Comparison of ENCODE assay signal across 24 mouse cellular contexts in genomic region chr13:103140051-103140450, GRCm38 (mm10).
DNase-seq lines count a peak whose midpoint lies in the region; TF ChIP-seq lines count a peak whose summit lies in the region.
"Had no signal": no experiment of that assay in that cellular context is flagged by ENCODE, and none has a peak within 500 bp of the region (broad histone marks: within the 10 kb centered on the region; RNA-seq: fewer than 3 reads in every experiment).

No protein-coding gene starts in this region.

- peaks cover 16% of the 10 kb centered on the region for H3K4me1 ChIP-seq in heart, embryonic 10.5 days
- no peaks in the 10 kb centered on the region for H3K4me1 ChIP-seq in heart, adult 2 months (ENCODE audit: control insufficient read depth, insufficient read depth, low read length)
- H3K4me1 ChIP-seq in testis, adult 2 months (ENCODE audit: control insufficient read depth, insufficient read depth, low read length) = peaks cover 3% of the 10 kb centered on the region
- H3K4me1 ChIP-seq: embryonic facial prominence, embryonic 12.5 days; forebrain, embryonic 13.5 days; forebrain, embryonic 15.5 days had no signal

- DNase-seq in heart, embryonic 10.5 days (ENCODE audit: low spot score) = no peak
- DNase-seq in heart, adult 2 months = no peak
- DNase-seq in testis, postnatal 10 days (ENCODE audit: low spot score) = no peak
- peak; percentile 5 for DNase-seq in 416B (ENCODE audit: low read depth)
- peak; percentile 47 for DNase-seq in testis, postnatal 14 days (ENCODE audit: low spot score)
- DNase-seq in frontal cortex, postnatal 14 days (ENCODE audit: low spot score in 2 of 2) = no peak
- DNase-seq in kidney, adult 11 months = no peak
- DNase-seq: adrenal gland, adult 8-10 months; adrenal gland, postnatal 14 days; adrenal gland, postnatal 36 days; cerebellum, adult 11-12 months; cerebellum, adult 2 months; cerebellum, adult 9-10 months; cerebellum, postnatal 10 days; cerebellum, postnatal 25 days; forebrain, postnatal 0 days had no signal

- WGBS in heart, embryonic 10.5 days = 89% methylated on average over 13 of the region's 13 CpGs
- 91% methylated on average over 13 of the region's 13 CpGs for WGBS in heart, adult 2 months

- H3K4me3 ChIP-seq in heart, embryonic 10.5 days = no peak overlapping the region
- no peak overlapping the region for H3K4me3 ChIP-seq in heart, adult 2 months
- peak overlapping the region; percentile 74 for H3K4me3 ChIP-seq in testis, adult 2 months (ENCODE audit: control insufficient read depth, low read depth, low read length)
- H3K4me3 ChIP-seq: embryonic facial prominence, embryonic 10.5 days; embryonic facial prominence, embryonic 12.5 days; forebrain, embryonic 13.5 days; forebrain, embryonic 15.5 days had no signal

- no peak for TF ChIP-seq EP300 in heart, adult 2 months (IDR thresholded peaks at IDR 0.05; ENCODE audit: insufficient read depth, low read depth, low read length)

- 0 out of 2 replicates have a peak overlapping the region, but pooled peaks have one; percentile 11 for H3K27ac ChIP-seq in heart, embryonic 10.5 days
- H3K27ac ChIP-seq in heart, adult 2 months = no peak overlapping the region
- no peak overlapping the region for H3K27ac ChIP-seq in testis, adult 2 months (ENCODE audit: control insufficient read depth, insufficient read depth, low read depth, low read length)
- H3K27ac ChIP-seq: embryonic facial prominence, embryonic 10.5 days; embryonic facial prominence, embryonic 12.5 days; forebrain, embryonic 13.5 days; forebrain, embryonic 15.5 days had no signal

- intact Hi-C loops in heart, adult 2 months (cut with DNase I) = no loop called here

- H3K27me3 ChIP-seq in heart, embryonic 10.5 days (ENCODE audit: insufficient read depth, poor library complexity, severe bottlenecking) = no peaks in the 10 kb centered on the region
- no peaks in the 10 kb centered on the region for H3K27me3 ChIP-seq in heart, adult 2 months (ENCODE audit: control insufficient read depth, insufficient read depth, low read length)
- H3K27me3 ChIP-seq in testis, adult 2 months (ENCODE audit: control insufficient read depth, insufficient read depth, low read length) = no peaks in the 10 kb centered on the region
- H3K27me3 ChIP-seq: CH12.LX; embryonic facial prominence, embryonic 12.5 days; forebrain, embryonic 13.5 days; forebrain, embryonic 15.5 days; Patski had no signal

- no peaks in the 10 kb centered on the region for H3K79me2 ChIP-seq in heart, adult 2 months (replicated peaks; ENCODE audit: control insufficient read depth, insufficient read depth, low read length)

- no peak for TF ChIP-seq POLR2A in heart, adult 2 months (IDR thresholded peaks at IDR 0.05; ENCODE audit: insufficient read depth, low read depth, low read length)
- TF ChIP-seq POLR2A in testis, adult 2 months (IDR thresholded peaks at IDR 0.05; ENCODE audit: control insufficient read depth, low read depth, low read length) = 0 out of 2 replicates have a peak, but pooled peaks have one; percentile 27

- no peak for TF ChIP-seq CTCF in heart, adult 2 months (IDR thresholded peaks at IDR 0.05)
- no peak for TF ChIP-seq CTCF in testis, adult 2 months (IDR thresholded peaks at IDR 0.05; ENCODE audit: control insufficient read depth, insufficient read depth, insufficient replicate concordance, low read depth, low read length)

- H3K9ac ChIP-seq in heart, adult 2 months (ENCODE audit: low read depth, low read length) = no peak overlapping the region
- H3K9ac ChIP-seq: embryonic facial prominence, embryonic 12.5 days; forebrain, embryonic 13.5 days; forebrain, embryonic 15.5 days; forebrain, postnatal 0 days had no signal

- no peaks in the 10 kb centered on the region for H3K36me3 ChIP-seq in heart, embryonic 10.5 days
- no peaks in the 10 kb centered on the region for H3K36me3 ChIP-seq in heart, adult 2 months (ENCODE audit: control insufficient read depth, insufficient read depth, low read length)
- no peaks in the 10 kb centered on the region for H3K36me3 ChIP-seq in testis, adult 2 months (ENCODE audit: control insufficient read depth, insufficient read depth, low read length)
- H3K36me3 ChIP-seq: embryonic facial prominence, embryonic 10.5 days; embryonic facial prominence, embryonic 12.5 days; forebrain, embryonic 15.5 days; G1E had no signal

- H3K9me3 ChIP-seq in heart, embryonic 10.5 days = no peaks in the 10 kb centered on the region
- H3K9me3 ChIP-seq: embryonic facial prominence, embryonic 10.5 days; embryonic facial prominence, embryonic 12.5 days; forebrain, embryonic 15.5 days; G1E had no signal

Comparison
In these comparisons a context has a peak if more than half of its experiments do, and no peak if none do; other contexts are left out.
1. DNase-seq: peak in 416B (single experiment) and testis, postnatal 14 days (single experiment); none in heart, embryonic 10.5 days (single experiment), heart, adult 2 months (0 of 2), testis, postnatal 10 days (single experiment), frontal cortex, postnatal 14 days (0 of 2) and kidney, adult 11 months (single experiment).